Mouse (Mus musculus) testis, postnatal 14 days (tissue): ENCODE data around the gene Srp9.

ENCODE experiments used
- DNase-seq: peaks from one replicate; pipeline ENCODE4 v3.0.0; 2021; ENCODE audit warnings: low spot score

Gene Srp9

DNA sequence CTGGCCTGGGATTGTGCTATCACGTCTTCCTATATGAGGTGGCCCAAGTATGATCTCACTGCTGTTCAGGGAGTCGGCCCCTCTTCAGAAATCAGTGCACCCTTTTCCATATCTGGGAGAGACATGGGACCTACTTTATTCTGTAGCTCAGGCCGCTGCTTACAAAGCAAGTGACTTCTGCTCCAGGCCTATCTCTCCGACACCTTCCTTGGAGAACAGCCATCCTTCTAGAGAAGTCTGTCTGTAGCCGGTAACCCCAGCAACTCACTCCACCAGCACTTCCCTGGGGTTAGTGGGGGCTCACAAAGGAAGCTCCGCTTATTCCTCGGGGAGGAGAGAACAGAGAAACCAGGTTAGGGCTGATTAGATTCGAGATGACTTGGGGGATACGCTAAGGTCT is 17.3 kb upstream of the Srp9 start:
- DNase-seq, result no peak

DNA sequence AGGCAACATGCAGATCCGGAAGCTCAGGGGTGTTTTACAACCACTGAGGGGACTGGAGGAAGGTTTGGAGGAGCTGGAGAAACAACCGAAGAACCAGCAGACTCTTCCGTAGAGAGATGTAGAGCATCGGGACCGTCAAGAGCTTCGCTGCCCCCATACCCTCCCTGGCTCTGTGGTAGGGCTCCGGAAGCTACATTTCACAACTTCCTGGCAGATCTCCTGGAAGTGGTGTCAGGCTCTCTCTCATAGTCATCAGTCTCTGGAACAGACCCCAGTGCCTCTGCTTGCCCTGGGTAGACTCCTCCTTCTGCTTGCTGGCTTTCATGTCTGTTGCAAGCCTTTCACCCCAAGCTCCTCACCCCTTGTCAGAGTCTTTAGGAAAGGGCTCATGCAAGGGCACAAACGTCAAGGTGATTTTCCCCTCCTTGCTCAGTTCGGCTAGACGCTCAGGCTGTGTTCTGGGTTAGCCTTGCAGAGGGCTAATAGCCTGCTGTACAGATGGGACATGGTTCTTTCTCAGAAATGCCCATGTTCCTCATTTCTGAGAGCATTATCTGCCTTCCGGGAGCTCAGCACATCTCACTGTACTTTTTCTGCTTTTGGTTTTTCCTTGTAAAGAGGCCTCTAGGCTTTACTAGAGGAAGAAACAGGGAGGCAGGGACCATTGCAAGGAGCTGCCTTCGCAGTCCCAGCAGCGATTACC is 16.0 kb upstream of the Srp9 start:
- DNase-seq, result no peak

DNA sequence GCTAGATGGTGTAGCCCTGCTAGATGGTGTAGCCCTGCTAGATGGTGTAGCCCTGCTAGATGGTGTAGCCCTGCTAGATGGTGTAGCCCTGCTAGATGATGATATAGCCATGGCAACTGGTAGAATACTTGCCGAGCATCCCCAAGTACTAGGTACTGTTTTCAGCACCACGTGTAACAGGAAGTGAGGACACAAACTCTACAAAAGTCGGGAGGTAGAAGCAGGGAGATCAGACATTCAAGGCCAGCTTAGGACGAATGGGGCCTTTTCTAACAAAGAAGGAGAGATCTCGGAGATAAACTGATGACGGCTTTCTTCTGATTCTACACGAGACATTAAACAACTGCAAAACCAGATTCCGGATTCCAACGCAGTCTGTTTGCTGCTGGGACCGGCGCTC is 14.4 kb upstream of the Srp9 start:
- no peak for DNase-seq

DNA sequence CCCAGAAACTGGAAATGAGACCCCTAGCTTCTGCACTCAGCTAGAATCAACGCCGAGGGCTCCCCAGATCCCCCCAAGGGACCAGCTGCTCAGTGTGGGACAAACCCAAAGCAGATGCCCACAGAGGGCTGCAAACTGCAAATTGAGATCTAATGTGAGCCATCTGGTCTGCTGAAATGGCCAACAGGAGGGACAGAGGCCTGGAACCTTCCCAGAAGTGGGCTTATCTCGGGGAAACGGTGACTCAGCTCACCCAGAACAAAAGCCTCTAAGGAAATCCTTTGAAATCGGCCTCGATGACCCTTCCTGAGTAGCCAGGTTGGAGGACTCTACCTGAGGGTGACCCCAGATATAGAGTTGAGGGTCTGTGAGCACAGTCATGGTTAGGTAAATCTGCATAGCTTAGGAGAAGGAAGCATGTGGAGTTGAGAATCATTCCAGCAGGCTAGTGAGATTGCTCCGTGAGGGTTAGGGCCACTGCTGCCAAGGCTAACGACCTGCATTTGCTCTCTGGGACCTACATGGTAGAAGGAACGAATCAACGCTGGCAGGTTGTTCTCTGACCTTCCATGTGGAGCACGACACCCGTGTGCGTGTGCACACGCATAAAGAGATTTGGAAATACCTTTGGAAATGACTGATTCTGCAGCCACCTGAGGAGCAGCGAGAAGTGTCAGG is 13.7 kb upstream of the Srp9 start:
- no peak for DNase-seq

DNA sequence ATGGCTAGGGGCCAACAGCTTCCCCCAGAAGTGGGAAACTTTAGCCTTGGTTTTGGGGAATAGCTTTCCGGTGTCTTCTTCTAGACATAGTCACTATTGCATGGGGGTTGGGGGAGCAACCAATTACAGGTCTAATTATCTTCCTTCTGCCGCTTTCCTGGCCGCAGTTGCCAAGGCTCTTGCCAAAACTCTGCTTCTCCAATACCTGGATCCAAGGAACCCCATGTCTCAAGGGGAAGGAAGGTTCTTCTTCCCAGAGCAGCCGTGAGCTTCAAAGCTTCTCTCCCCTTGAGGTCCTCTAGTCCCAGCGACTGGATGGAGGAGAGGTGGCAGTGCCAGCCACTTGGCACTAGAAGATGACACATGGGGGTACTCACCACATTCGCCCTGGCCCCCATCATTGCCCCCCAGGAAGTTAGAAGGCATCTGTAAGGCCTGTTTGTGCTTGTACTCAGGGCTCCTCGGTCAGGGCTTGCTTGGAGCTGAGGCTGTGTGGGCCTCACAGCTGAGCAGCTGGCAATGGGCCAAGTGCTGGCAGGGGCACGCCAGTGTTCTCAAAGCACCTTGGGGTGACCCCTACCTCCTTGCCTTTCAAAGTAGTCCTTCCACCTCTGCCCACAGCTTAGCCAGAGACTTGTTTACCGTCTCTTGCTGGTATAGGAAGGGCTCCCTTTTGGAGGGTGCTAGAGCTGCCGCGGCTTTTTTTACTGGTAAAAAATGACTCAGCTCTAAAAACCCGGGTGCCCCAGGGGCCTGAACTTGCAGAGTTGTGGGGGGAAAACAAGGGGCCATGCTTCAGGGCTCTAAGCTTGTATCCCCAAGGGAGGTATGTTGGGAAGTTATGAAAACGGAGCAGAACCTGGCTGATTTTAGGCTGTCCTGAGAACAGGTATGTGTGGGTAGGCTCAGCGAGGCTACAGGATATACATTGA is 12.9 kb upstream of the Srp9 start:
- no peak for DNase-seq

DNA sequence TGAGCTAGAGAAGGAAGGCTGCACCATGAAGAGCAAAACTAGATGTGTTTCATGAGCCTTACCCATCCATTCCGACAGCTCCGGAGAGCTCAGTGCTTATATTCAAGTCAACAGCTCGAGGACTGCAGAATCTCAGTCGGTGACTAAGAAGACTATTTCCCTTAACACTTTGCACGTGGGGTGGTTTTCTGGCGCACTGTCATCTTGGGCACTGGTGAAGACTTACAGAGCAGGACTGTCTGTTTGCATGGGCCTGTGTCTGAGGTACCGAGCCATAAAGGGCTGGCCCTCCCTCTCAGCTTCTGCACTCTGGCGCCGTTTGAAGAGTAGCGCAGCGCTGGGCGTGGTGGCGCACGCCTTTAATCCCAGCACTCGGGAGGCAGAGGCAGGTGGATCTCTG is 12.2 kb upstream of the Srp9 start:
- no peak for DNase-seq

DNA sequence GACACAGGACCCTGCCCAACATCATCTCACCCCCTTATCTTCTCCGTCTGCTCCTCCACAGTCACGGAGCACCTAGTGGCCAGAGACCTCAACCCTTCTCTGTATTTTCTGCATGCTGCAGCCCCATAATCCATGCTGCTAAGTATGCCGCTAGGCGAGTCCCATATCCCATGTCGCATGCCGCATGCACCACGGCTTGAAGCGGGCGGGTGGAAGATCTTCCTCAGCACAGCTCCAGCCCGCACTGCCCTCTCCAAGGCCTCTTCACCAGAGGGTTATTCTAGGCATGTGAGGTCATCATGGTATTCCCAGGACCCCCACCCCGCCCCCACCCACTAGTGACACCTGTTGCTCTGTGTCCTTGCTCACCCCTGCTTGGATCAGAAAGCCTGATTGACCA is 11.4 kb upstream of the Srp9 start:
- DNase-seq, result no peak

DNA sequence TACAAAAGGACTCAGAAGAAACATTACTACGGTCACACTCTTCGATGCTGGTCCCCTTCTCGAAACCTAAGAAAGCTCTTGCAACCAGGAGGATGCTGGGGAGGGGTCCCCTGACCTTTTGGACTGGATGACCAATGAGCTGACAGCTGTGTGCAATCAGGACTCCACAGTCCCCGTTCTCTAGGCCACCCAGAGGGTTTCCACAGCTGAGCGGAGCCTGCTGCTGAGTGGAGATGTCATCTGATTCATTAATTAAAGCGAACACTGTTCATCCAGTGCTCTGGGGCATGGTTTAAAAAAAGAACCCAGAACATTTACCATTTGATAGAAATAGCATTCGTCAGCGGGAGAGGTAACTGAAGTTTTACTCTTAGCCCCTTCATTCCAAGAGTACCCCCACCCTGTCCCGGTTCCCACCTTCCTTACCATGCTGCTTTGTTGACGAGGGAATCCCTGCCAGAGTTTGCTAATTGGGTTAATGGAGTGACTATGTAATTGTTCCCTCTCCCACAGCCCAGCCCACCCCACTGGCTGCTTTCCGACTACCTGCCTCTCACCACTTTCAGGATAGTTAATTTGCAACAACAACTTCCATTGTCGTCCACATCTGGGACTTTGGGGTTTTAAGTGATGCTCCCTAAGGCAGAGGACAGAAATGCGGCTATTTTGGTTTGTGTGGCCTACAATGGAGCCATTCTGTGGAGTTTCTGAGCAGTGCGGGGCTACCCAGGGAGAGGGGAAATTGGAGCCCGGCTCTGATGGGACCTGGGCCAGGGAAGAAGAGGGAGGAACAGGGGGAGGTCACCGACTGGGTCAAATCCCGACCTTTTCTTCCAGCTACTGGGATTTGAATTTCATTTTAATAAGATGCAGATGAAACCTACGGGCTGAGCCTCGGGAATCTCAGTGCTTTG is 10.7 kb upstream of the Srp9 start:
- no peak for DNase-seq

DNA sequence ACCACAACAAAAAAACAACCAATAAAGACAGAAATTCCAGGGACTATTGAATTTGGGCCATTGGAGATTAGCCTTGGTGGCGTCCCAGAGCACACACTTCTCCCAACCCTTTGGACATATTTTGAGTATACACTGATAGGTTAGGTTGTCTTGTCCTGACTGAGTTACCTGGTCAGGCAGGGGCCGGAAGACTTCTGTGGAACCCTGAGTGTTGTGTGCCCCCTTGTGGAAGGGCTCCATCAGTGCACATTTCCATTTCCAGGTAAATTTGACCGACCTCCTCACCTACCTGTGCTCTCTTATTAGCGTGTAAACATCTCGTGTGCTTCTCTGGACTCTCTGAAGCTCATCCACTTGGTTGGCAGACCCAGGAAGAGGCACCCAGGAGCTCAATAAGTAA is 9.3 kb upstream of the Srp9 start:
- DNase-seq, result no peak

DNA sequence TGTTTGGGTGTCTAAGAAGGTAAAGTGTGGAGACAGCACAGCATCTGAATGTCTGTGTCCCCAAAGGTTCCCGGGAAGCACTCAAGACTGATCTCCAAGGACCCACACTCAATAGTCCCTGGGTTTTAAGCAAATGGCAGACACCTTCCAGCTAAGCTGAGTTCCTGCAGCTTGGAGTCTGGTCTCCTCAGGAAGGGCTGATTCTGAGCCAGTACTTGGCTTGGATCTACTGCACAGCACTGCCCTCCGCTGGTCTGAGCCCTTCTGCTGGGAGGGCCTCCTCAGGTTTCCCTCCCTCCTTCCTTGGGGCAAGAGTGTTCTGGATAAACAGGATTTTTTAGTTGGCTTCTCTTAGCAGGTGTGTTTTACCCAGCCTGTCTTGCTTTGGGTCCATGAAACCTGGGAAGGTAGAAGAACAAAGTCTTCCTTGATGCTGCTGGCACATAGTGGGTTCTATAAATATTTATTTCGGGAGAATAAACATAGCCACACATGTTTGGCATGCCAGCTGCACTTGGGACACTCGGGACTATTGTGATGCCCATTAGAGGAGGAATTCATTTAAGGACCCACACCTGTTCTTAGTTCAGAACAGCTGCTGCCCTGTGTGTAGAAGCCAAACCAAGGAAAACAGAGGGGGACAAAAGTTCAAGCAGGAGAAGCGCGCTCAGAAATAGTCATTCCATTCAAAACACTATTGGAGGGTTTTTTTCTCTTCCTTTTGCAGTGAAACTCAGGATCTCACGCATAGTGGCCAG is 8.7 kb upstream of the Srp9 start:
- DNase-seq, result peak; percentile 33

DNA sequence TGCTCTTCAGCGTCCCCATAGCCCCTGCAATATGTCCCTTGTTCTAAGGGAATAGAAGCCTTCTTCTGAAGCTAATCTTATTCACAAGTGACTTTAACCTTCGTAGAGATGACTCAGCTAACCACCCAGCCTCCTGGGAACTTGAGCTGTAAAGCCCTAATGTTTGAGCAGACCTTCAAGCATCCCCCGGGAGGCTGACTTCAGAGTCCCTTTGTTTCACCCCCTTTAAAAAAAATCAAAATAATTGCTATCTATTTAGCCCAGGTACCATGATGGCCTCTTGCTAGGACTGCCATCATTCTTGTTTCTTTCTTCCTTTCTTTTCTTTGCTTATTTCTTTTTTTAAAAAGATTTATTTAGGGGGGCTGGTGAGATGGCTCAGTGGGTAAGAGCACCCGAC is 2.1 kb upstream of the Srp9 start:
- no peak for DNase-seq

DNA sequence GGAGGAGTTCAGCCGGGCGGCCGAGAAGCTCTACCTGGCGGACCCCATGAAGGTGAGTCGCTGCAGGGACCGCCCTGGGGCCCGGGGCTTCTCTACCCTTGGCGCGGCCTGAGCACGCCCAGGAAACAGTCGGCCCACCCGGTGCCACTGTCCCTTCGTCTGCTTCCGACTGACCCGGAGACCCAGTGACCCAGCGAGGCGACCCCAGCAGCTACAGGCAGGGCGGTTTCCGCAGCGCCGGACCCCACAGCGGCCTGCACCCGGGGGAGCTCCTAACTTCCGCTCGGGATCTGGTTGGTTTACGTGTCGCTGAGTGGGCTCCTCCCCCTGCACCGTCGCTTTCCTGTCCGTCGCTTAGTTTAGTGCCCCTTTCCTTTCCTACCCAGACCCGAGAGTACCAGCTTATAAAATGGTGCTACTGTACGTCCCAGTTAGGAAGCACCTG is 409 bp downstream of the Srp9 start:
- DNase-seq, result peak; percentile 90

DNA sequence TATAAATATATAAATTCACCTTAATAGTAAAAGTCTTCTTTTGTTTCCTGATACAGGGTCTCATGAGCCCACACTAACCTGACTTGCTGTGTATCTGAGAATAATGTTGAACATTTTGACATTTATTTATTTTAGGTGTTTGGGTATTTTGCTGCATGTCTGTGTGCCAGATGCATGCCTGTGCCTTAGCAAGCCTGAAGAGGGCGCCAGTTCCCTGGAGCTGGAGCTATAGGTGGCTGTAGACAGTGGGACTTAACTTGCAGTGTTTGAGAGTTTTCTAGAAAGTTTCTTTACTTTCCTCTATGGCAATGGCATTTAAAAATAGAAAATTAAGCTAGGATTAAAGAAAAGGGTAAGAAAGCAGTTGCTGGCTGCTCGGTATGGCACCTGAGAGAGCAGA is 6.3 kb downstream of the Srp9 start:
- no peak for DNase-seq

DNA sequence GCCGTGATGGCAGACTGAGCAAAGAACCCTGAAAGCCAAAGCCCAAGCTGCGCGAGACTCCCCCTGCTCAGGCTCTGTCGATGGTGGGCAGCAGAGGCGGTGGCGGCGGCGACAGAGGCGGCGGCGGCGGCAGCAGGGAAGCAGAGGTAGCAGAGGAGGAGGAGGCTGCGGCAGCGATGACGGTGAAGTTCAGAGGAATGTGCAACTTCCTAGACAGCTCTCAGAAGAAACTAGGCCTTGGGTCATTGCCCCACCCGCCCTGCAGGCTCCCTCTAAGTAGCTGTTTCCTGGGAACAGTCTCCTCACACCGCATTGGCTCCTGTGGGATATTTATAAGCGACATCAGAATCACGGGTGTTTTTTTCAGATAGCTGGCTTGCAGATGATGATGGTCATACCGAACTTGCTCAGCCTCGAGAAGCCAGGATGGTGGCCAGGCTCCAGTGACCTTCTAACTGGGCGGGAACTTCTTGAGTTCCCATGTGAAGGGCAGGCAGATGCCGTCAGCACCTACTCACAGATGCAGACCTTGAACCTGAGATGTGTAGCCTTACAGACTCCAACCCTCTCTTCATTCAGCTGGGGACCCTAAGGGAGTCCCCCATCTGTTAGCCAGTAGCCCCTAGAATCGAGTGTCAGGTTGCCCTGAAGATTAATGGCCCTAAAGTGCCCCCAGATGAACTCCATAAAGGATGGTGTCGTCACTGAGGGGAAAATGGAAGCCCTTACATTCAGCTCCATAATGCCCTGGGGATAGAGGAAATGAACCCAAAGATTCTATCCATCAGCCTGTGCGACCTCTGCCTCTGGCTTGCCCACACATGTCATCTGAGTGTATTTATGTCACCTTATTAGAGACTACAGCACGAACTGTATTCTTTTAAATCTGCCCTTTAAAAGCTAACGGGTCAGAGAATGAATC is 12.9 kb downstream of the Srp9 start:
- DNase-seq, result no peak

DNA sequence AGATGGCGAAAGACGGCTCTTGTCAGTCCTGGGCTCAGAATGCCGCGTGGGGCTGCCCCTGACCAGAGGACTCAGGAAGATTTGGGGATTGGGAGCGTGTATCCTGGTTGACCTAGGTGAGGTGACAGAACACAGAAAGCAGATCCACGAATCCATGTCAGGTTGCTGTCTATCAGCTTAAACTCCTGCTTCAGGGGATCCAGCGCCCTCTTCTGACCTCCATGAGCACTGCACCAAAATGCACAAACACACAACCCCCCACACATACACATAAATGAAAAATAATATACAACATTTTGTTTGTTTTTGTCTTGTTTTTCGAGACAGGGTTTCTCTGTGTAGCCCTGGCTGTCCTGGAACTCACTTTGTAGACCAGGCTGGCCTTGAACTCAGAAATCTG is 13.6 kb downstream of the Srp9 start:
- no peak for DNase-seq

DNA sequence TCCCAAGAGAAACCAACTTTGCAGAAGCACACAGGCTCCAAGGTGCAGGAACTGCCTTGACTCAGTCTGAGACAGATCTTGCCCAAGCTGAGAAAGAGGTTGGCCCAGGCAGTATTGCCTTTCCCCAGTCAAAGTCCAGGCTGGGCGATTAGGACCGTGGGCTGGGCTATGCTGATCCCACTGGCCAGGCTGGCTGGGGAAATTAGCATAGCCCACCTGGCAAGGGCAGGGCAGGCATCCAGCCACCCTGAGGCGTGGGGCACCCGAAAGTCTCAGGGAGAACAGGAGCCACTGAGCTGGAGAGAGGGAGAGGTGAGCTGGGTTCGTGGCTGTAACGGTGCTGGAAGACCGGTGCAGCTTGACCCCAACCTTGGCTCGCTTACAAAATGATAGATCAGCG is 15.4 kb downstream of the Srp9 start:
- DNase-seq, result no peak

DNA sequence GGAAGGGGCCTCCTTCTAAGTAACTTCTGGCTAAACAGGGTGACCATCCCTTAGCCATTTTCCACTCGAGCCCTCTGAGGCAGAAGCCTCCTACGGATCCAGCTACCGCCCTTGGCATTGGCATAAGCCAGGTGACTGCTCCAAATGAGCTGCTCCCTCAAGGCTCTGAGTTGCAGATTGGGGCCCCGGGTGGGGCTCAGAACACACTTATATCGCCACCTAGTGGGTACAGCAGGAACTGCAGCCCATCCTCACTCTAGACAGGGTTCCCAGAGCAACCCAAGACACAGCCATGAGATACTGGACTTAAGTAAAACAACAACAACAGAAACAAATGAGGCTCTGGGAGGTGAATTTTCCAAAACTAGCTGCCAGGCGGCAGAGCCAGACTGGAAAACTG is 15.8 kb downstream of the Srp9 start:
- peak; percentile 69 for DNase-seq

DNA sequence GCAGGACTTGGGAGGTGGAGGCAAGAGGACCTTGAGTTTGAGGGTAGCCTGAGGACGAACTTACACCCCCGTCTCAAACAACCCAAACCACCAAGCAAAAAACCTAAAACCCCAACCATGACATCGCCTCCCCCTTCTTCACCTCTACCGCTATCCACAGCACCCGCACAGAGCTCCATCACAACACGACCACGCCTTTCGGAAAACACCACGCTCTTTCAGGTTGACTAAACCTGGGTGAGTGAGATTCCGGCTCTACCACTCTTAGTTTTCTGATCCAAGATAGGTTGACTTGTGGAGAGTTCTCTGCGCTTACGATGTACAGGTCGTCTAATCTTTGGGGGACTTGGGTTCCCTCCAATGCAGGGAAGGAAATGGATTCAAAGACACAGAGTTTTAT is 18.2 kb downstream of the Srp9 start:
- DNase-seq, result no peak

DNA sequence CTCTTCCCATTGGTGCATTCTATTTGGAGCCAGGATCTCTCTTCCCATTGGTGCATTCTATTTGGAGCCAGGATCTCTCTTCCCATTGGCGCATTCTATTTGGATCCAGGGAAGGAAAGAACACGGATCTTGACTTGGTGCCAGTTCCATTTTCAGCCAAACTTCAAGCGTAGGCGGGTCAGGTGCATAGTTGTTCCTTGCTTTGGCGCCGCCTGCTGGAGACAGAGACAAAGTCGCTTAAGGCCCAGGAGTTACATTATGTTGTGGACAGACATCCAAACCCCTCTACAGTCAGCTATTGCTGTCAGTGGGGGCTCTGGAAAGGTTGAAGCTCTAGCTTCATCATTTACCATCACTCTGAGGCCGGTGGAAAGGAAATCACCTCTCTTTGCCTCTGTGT is 18.8 kb downstream of the Srp9 start:
- no peak for DNase-seq

DNA sequence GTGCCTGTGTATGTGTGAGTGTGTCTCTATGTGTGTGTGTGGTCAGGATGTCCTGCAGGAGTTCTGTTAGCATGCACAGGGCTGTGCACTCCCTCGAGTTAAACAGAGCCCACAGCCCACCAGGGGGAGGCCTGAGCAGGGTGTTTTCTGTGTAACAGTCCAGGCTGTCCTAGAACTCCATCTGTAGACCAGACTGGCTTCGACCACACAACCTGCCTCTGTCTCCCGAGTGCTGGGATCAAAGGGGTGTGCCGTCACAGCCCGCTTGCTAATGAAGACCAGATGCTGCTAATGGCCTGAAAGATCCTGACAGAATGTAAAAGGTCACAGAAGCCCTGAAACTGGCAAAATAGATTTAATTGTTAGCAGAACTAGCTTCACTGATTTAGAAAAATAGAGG is 21.0 kb downstream of the Srp9 start:
- no peak for DNase-seq
